Mouse (Mus musculus) spleen, adult 2 months (tissue): ENCODE measurements around the gene Sds. TPM values are rescaled to one million over a fixed set of nuclear protein-coding genes. Genes with fewer than 3 reads are reported as not detected.

ENCODE experiments used
- DNase-seq, 2 experiments: peaks; one replicate each; pipeline versions ENCODE4 v3.0.0 to v3.0.0-alpha.2; 2012 to 2021; ENCODE audit warnings: low spot score in 2 of 2, low read depth in 1 of 2
- H3K27ac ChIP-seq: fragments of 200-500 bp; 2 replicates; pipeline ENCODE4 v1.5.1; 2012; ENCODE audit warnings: low read length, inconsistent platforms; ENCODE audit not compliant: insufficient read depth
- H3K27me3 ChIP-seq: fragments of 200-500 bp; 2 replicates; pipeline ENCODE4 v1.6.1; 2012; ENCODE audit warnings: mild to moderate bottlenecking, moderate library complexity, low read length, inconsistent platforms; ENCODE audit not compliant: control insufficient read depth, insufficient read depth
- H3K36me3 ChIP-seq: fragments of 200-500 bp; 2 replicates; pipeline ENCODE4 v1.6.1; 2012; ENCODE audit warnings: mild to moderate bottlenecking, low read length, inconsistent platforms; ENCODE audit not compliant: control insufficient read depth, insufficient read depth
- H3K4me1 ChIP-seq: fragments of 200-500 bp; 2 replicates; pipeline ENCODE4 v1.6.1; 2011; ENCODE audit warnings: inconsistent platforms; ENCODE audit not compliant: control insufficient read depth, insufficient read depth, insufficient read length
- H3K4me3 ChIP-seq: fragments of 200-500 bp; 2 replicates; pipeline ENCODE4 v1.5.1; 2011; ENCODE audit warnings: mild to moderate bottlenecking, inconsistent platforms; ENCODE audit not compliant: insufficient read depth, insufficient read length; ENCODE audit errors: extremely low read depth
- CTCF ChIP-seq: fragments of 200-500 bp; IDR thresholded peaks from 2 replicates; pipeline ENCODE4 v1.5.1; 2011; ENCODE audit warnings: mild to moderate bottlenecking, inconsistent platforms; ENCODE audit not compliant: insufficient read depth, insufficient read length, insufficient replicate concordance; ENCODE audit errors: extremely low read depth
- POLR2A ChIP-seq: fragments of 200-500 bp; IDR thresholded peaks from 2 replicates; pipeline ENCODE4 v1.6.1; 2011; ENCODE audit warnings: low read depth, low read length, inconsistent platforms
- WGBS: fragments of 180-500 bp; shearing (Covaris S2); methylation state at CpG from one replicate; pipeline ENCODE4 v1.1.7; 2018; 5-methylcytosine and 5-hydroxymethylcytosine counted together
- polyA plus RNA-seq: library from polyadenylated mRNA; depleted of rRNA; stranded (reverse); fragments of >200 nt; gene quantifications from 2 replicates; pipeline ENCODE4 v1.2.3, GENCODE M21; 2012

Sds gene
- polyA plus RNA-seq, 1 experiment: not detected

DNA sequence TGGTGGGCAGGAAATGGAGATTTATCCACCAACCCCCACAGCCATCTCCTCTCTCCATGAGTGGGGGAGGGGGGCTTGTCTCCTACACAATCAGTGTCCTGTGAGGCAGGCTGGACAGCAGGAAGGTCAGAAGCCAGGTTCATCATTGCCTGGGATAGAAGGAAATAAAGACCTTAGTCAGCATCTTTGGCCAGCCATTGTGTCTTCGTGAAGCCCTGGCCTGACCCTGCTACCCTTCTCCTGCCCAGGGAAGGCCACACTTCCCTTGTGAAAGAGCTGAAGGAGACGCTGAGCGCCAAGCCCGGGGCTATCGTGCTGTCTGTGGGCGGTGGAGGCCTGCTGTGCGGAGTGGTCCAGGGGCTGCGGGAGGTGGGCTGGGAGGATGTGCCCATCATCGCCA, 4.9 kb downstream of the Sds start:
- no peaks in the 10 kb centered on the region for H3K27me3 ChIP-seq
- peaks cover 7% of the 10 kb centered on the region; the same call in 1 of the 2 replicates for H3K36me3 ChIP-seq
- H3K27ac ChIP-seq: no peak overlapping the region
- TF ChIP-seq CTCF (no peak), POLR2A (no peak)
- H3K4me1 ChIP-seq: peaks cover under 1% of the 10 kb centered on the region; the same call in 1 of the 2 replicates
- DNase-seq: no peak
- 80% methylated on average over 9 of the region's 9 CpGs for WGBS
- H3K4me3 ChIP-seq: no peak overlapping the region

- H3K27ac ChIP-seq: no peak overlapping the region
- TF ChIP-seq POLR2A: no peak
- TF ChIP-seq CTCF: no peak
- H3K27me3 ChIP-seq: no peaks in the 10 kb centered on the region
- no peak overlapping the region for H3K4me3 ChIP-seq
- no peaks in the 10 kb centered on the region for H3K4me1 ChIP-seq
- 89% methylated on average over 19 of the region's 19 CpGs for WGBS
- DNase-seq: no peak
- H3K36me3 ChIP-seq: peaks cover 16% of the 10 kb centered on the region
Measured at GRCm38 (mm10) chr5:120483399-120483798, 7.1 kb downstream of the Sds start.

- H3K4me1 ChIP-seq: no peaks in the 10 kb centered on the region
- peaks cover 28% of the 10 kb centered on the region for H3K36me3 ChIP-seq
- H3K27me3 ChIP-seq: no peaks in the 10 kb centered on the region
- no peak for DNase-seq
- TF ChIP-seq POLR2A: no peak
- TF ChIP-seq CTCF: no peak
- H3K4me3 ChIP-seq: no peak overlapping the region
- 88% methylated on average over 8 of the region's 8 CpGs for WGBS
- H3K27ac ChIP-seq: no peak overlapping the region
Measured at GRCm38 (mm10) chr5:120487844-120488243, 11.5 kb downstream of the Sds start.

- TF ChIP-seq POLR2A (no peak), CTCF (no peak)
- Histone ChIP-seq H3K4me3 (no peak overlapping the region), H3K27me3 (no peaks in the 10 kb centered on the region), H3K36me3 (peaks cover 26% of the 10 kb centered on the region), H3K4me1 (peaks cover 4% of the 10 kb centered on the region; the same call in 1 of the 2 replicates), H3K27ac (no peak overlapping the region)
- DNase-seq: no peak
- WGBS: 87% methylated on average over 8 of the region's 8 CpGs
Measured at GRCm38 (mm10) chr5:120490679-120491192, 14.4 kb downstream of the Sds start.

GRCm38 (mm10) chr5:120492437-120492836, 16.1 kb downstream of the Sds start:
- no peaks in the 10 kb centered on the region for H3K27me3 ChIP-seq
- H3K36me3 ChIP-seq: peaks cover 17% of the 10 kb centered on the region
- H3K27ac ChIP-seq: no peak overlapping the region
- TF ChIP-seq POLR2A (no peak), CTCF (no peak)
- 88% methylated on average over 11 of the region's 11 CpGs for WGBS
- DNase-seq: no peak
- peaks cover 6% of the 10 kb centered on the region; the same call in 1 of the 2 replicates for H3K4me1 ChIP-seq
- H3K4me3 ChIP-seq: no peak overlapping the region

- Histone ChIP-seq H3K4me3 (no peak overlapping the region), H3K36me3 (peaks cover 15% of the 10 kb centered on the region), H3K4me1 (peaks cover 6% of the 10 kb centered on the region; the same call in 1 of the 2 replicates), H3K27ac (no peak overlapping the region), H3K27me3 (no peaks in the 10 kb centered on the region)
- TF ChIP-seq CTCF: no peak
- TF ChIP-seq POLR2A: no peak
- DNase-seq: no peak
- 96% methylated on average over 6 of the region's 6 CpGs for WGBS
Measured at GRCm38 (mm10) chr5:120493440-120493839, 17.1 kb downstream of the Sds start.

- Histone ChIP-seq H3K4me3 (no peak overlapping the region), H3K27me3 (no peaks in the 10 kb centered on the region), H3K36me3 (peaks cover 16% of the 10 kb centered on the region), H3K4me1 (peaks cover 6% of the 10 kb centered on the region; the same call in 1 of the 2 replicates), H3K27ac (no peak overlapping the region)
- no peak for TF ChIP-seq POLR2A
- no peak for TF ChIP-seq CTCF
- 98% methylated on average over 9 of the region's 9 CpGs for WGBS
- DNase-seq: no peak
Measured at GRCm38 (mm10) chr5:120493873-120494395, 17.6 kb downstream of the Sds start.
